Mouse (Mus musculus) MEL (cell line): ENCODE data around the gene Wdr90. TPM values are rescaled to one million over a fixed set of nuclear protein-coding genes. Genes with fewer than 3 reads are reported as not detected.

Experiments used
- DNase-seq: peaks from one replicate; pipeline ENCODE4 v3.0.0; 2011; ENCODE audit warnings: low read depth, low spot score
- H3K27ac ChIP-seq: 2 replicates; pipeline ENCODE4 v1.5.1; 2012; ENCODE audit warnings: low read depth, mild to moderate bottlenecking, control low read depth, low read length, moderate library complexity; ENCODE audit not compliant: control insufficient read depth
- H3K27me3 ChIP-seq, 2 experiments: fragments of 150-350 bp in 1 of 2; sonication (generic) in 1 of 2; 2 replicates each; pipeline ENCODE4 v1.6.1; 2012; ENCODE audit warnings: low read length in 2 of 2, mild to moderate bottlenecking in 2 of 2, improper control_type of control experiment in 1 of 2, moderate library complexity in 1 of 2; ENCODE audit not compliant: insufficient read depth in 2 of 2, control insufficient read depth in 1 of 2
- H3K36me3 ChIP-seq, 2 experiments: 2 replicates each; pipeline ENCODE4 v1.6.1; 2012 to 2014; ENCODE audit warnings: low read length in 2 of 2, improper control_type of control experiment in 1 of 2, inconsistent platforms in 1 of 2, mild to moderate bottlenecking in 1 of 2; ENCODE audit not compliant: insufficient read depth in 2 of 2, control insufficient read depth in 1 of 2
- H3K4me1 ChIP-seq, 2 experiments: fragments of 150-350 bp in 1 of 2; sonication (generic) in 1 of 2; 2 replicates each; pipeline ENCODE4 v1.6.1; 2012; ENCODE audit warnings: low read length in 2 of 2, improper control_type of control experiment in 1 of 2, mild to moderate bottlenecking in 1 of 2; ENCODE audit not compliant: insufficient read depth in 2 of 2, control insufficient read depth in 1 of 2
- H3K4me3 ChIP-seq, 2 experiments: fragments of 150-350 bp in 1 of 2; sonication (generic) in 1 of 2; 2 replicates each; pipeline ENCODE4 v1.5.1; 2012; ENCODE audit warnings: low read depth in 2 of 2, low read length in 2 of 2, mild to moderate bottlenecking in 2 of 2, moderate library complexity in 2 of 2, control low read depth in 1 of 2, improper control_type of control experiment in 1 of 2; ENCODE audit not compliant: control insufficient read depth in 1 of 2, insufficient read depth in 1 of 2
- H3K79me2 ChIP-seq: 2 replicates; pipeline ENCODE4 v1.6.1; 2012; ENCODE audit warnings: mild to moderate bottlenecking, low read length, moderate library complexity; ENCODE audit not compliant: control insufficient read depth, poor library complexity, insufficient read depth
- H3K9ac ChIP-seq: 2 replicates; pipeline ENCODE4 v1.6.1; 2012; ENCODE audit warnings: low read depth, mild to moderate bottlenecking, control low read depth, low read length, moderate library complexity; ENCODE audit not compliant: control insufficient read depth, poor library complexity, severe bottlenecking
- H3K9me3 ChIP-seq: fragments of 150-350 bp; sonication (generic); replicated peaks from 2 replicates; pipeline ENCODE4 v1.6.1; 2012; ENCODE audit warnings: mild to moderate bottlenecking, low read length, improper control_type of control experiment, moderate library complexity; ENCODE audit not compliant: insufficient read depth
- CHD1 ChIP-seq: IDR thresholded peaks from 2 replicates; pipeline ENCODE4 v1.6.1; 2012; ENCODE audit warnings: low read depth, mild to moderate bottlenecking, inconsistent platforms, low read length, improper control_type of control experiment
- CTCF ChIP-seq, 3 experiments: IDR thresholded peaks in 2 of 3; conservative IDR thresholded peaks in 1 of 3; 2 replicates each; pipeline ENCODE4 v1.5.1; 2011 to 2012; ENCODE audit warnings: low read length in 3 of 3, low read depth in 2 of 3, mild to moderate bottlenecking in 2 of 3, improper control_type of control experiment in 1 of 3, inconsistent platforms in 1 of 3, mixed read lengths in 1 of 3, moderate library complexity in 1 of 3; ENCODE audit not compliant: control insufficient read depth in 1 of 3, insufficient read depth in 1 of 3, poor library complexity in 1 of 3, severe bottlenecking in 1 of 3
- E2F4 ChIP-seq: IDR thresholded peaks from 2 replicates; pipeline ENCODE4 v1.6.1; 2011; ENCODE audit warnings: low read depth, low read length, improper control_type of control experiment, borderline replicate concordance
- ELF1 ChIP-seq: IDR thresholded peaks from 2 replicates; pipeline ENCODE4 v1.6.1; 2014; ENCODE audit warnings: low read depth, mild to moderate bottlenecking, inconsistent platforms, low read length, improper control_type of control experiment, moderate library complexity
- EP300 ChIP-seq, 2 experiments: IDR thresholded peaks; 2 replicates each; pipeline ENCODE4 v1.6.1; 2011; ENCODE audit warnings: improper control_type of control experiment in 2 of 2, low read length in 2 of 2, low read depth in 1 of 2, mild to moderate bottlenecking in 1 of 2
- GABPA ChIP-seq: IDR thresholded peaks from 2 replicates; pipeline ENCODE4 v1.6.1; 2012; ENCODE audit warnings: low read depth, mild to moderate bottlenecking, inconsistent platforms, low read length, improper control_type of control experiment, moderate library complexity
- JUND ChIP-seq: IDR thresholded peaks from 2 replicates; pipeline ENCODE4 v1.6.1; 2011; ENCODE audit warnings: low read depth, mild to moderate bottlenecking, improper control_type of control experiment, low read length
- MYC ChIP-seq: IDR thresholded peaks from 2 replicates; pipeline ENCODE4 v1.6.1; 2011; ENCODE audit warnings: low read depth, mild to moderate bottlenecking, low read length, improper control_type of control experiment, moderate library complexity
- POLR2A ChIP-seq, 2 experiments: IDR thresholded peaks; 2 replicates each; pipeline ENCODE4 v1.6.1; 2011 to 2012; ENCODE audit warnings: low read length in 2 of 2, mild to moderate bottlenecking in 2 of 2, control low read depth in 1 of 2, improper control_type of control experiment in 1 of 2, low read depth in 1 of 2, moderate library complexity in 1 of 2; ENCODE audit not compliant: control insufficient read depth in 1 of 2, insufficient read depth in 1 of 2, poor library complexity in 1 of 2
- POLR2AphosphoS5 ChIP-seq: IDR thresholded peaks from 2 replicates; pipeline ENCODE4 v1.6.1; 2012; ENCODE audit warnings: low read depth, borderline replicate concordance, mild to moderate bottlenecking, inconsistent platforms, low read length, moderate library complexity, mixed read lengths
- RCOR1 ChIP-seq: IDR thresholded peaks from 2 replicates; pipeline ENCODE4 v1.6.1; 2012; ENCODE audit warnings: low read depth, mild to moderate bottlenecking, inconsistent platforms, low read length, improper control_type of control experiment
- USF1 ChIP-seq: IDR thresholded peaks from 2 replicates; pipeline ENCODE4 v1.6.1; 2014; ENCODE audit warnings: low read depth, mild to moderate bottlenecking, inconsistent platforms, low read length, improper control_type of control experiment, moderate library complexity
- ZKSCAN1 ChIP-seq: IDR thresholded peaks from 2 replicates; pipeline ENCODE4 v1.6.1; 2012; ENCODE audit warnings: low read depth, mild to moderate bottlenecking, inconsistent platforms, low read length, improper control_type of control experiment, moderate library complexity
- ZNF384 ChIP-seq: IDR thresholded peaks from 2 replicates; pipeline ENCODE4 v1.6.1; 2012; ENCODE audit warnings: low read depth, mild to moderate bottlenecking, inconsistent platforms, low read length, improper control_type of control experiment
- polyA plus RNA-seq, 2 experiments: library from polyadenylated mRNA; stranded (reverse) in 1 of 2; unstranded in 1 of 2; fragments of >175 nt in 1 of 2; fragments of >200 nt in 1 of 2; gene quantifications; 2 replicates each; pipeline versions ENCODE4 v1.2.1 to v1.2.4; 2012; ENCODE audit warnings: low replicate concordance in 2 of 2, low read depth in 1 of 2; ENCODE audit not compliant: insufficient read length in 2 of 2, insufficient read depth in 1 of 2, missing spikeins in 1 of 2
- total RNA-seq: library from RNA; depleted of rRNA; stranded (reverse); fragments of 300-350 nt; gene quantifications from 2 replicates; pipeline ENCODE4 v1.2.3, GENCODE M21; 2012

Gene Wdr90
- total and polyA plus RNA-seq, 3 experiments: 23.7 to 44.5 TPM; not detected in 1

- no peaks in the 10 kb centered on the region for H3K9me3 ChIP-seq
- H3K4me3 ChIP-seq: no peak within 1 kb of the TSS
- H3K27ac ChIP-seq: no peak within 1 kb of the TSS
- H3K79me2 ChIP-seq: peaks cover 11% of the 10 kb centered on the region
- 0 out of 2 replicates have a peak, but pooled peaks have one; percentile 54 for TF ChIP-seq POLR2AphosphoS5
- no peak for TF ChIP-seq RCOR1
- TF ChIP-seq, all 39 proteins: peak for 1
- peaks cover 0 to 3% of the 10 kb centered on the region in 2 experiments; a peak in 2 of 4 replicates for H3K36me3 ChIP-seq
- peaks cover 3 to 15% of the 10 kb centered on the region in 2 experiments; a peak in 3 of 4 replicates for H3K4me1 ChIP-seq
- DNase-seq: no peak
- no peaks in the 10 kb centered on the region for H3K27me3 ChIP-seq
- no peak within 1 kb of the TSS for H3K9ac ChIP-seq
Measured at GRCm38 (mm10) chr17:25841117-25841880, 20.0 kb downstream of the Wdr90 start, which contains the start of gene Gm20683. Gene Gm20683 (minus strand): TSS chr17:25841763.

- H3K27me3 ChIP-seq: no peaks in the 10 kb centered on the region
- TF ChIP-seq JUND: no peak
- no peak for TF ChIP-seq GABPA
- TF ChIP-seq POLR2AphosphoS5: no peak
- no peak for TF ChIP-seq EP300 (IDR thresholded peaks at IDR 0.05; ENCODE audit: low read depth in 1 of 2, low read length in 2 of 2)
- TF ChIP-seq E2F4: no peak
- no peak for TF ChIP-seq USF1
- no peak for TF ChIP-seq ELF1
- no peak for TF ChIP-seq POLR2A (IDR thresholded peaks at IDR 0.05; ENCODE audit: control insufficient read depth in 1 of 2, insufficient read depth in 1 of 2, low read depth in 1 of 2, low read length in 2 of 2, poor library complexity in 1 of 2)
- no peak for TF ChIP-seq MYC
- no peak for TF ChIP-seq ZNF384
- peaks cover 0 to 3% of the 10 kb centered on the region in 2 experiments; a peak in 2 of 4 replicates for H3K36me3 ChIP-seq
- DNase-seq: no peak
- no peak overlapping the region for H3K4me3 ChIP-seq
- no peak overlapping the region for H3K9ac ChIP-seq
- peaks cover 3 to 15% of the 10 kb centered on the region in 2 experiments; a peak in 3 of 4 replicates for H3K4me1 ChIP-seq
- no peaks in the 10 kb centered on the region for H3K9me3 ChIP-seq
- peaks cover 11% of the 10 kb centered on the region for H3K79me2 ChIP-seq
- H3K27ac ChIP-seq: no peak overlapping the region
Measured at GRCm38 (mm10) chr17:25840519-25840918, 20.8 kb downstream of the Wdr90 start.

- H3K27ac ChIP-seq: no peak overlapping the region
- TF ChIP-seq CTCF (IDR thresholded peaks at IDR 0.05 in 2 of 3, conservative IDR thresholded peaks at IDR 0.05 in 1 of 3; ENCODE audit: control insufficient read depth in 1 of 3, insufficient read depth in 1 of 3, low read depth in 2 of 3, low read length in 3 of 3, poor library complexity in 1 of 3, severe bottlenecking in 1 of 3): no peak
- TF ChIP-seq POLR2A (IDR thresholded peaks at IDR 0.05; ENCODE audit: control insufficient read depth in 1 of 2, insufficient read depth in 1 of 2, low read depth in 1 of 2, low read length in 2 of 2, poor library complexity in 1 of 2): 0 out of 4 replicates have a peak, but pooled peaks of 1 of the 2 experiments have one; percentile 13
- no peak for TF ChIP-seq ZKSCAN1
- no peak for TF ChIP-seq CHD1
- H3K9me3 ChIP-seq: no peaks in the 10 kb centered on the region
- H3K79me2 ChIP-seq: peaks cover 12% of the 10 kb centered on the region
- H3K27me3 ChIP-seq: no peaks in the 10 kb centered on the region
- no peak overlapping the region for H3K9ac ChIP-seq
- H3K4me3 ChIP-seq: no peak overlapping the region
- no peak for DNase-seq
- H3K4me1 ChIP-seq: peaks cover 3 to 10% of the 10 kb centered on the region in 2 experiments; a peak in 2 of 4 replicates
- H3K36me3 ChIP-seq: no peaks in the 10 kb centered on the region; a peak in 1 of 4 replicates
Measured at GRCm38 (mm10) chr17:25839455-25840235, 21.7 kb downstream of the Wdr90 start.
